Mouse (Mus musculus) ovary, adult 18-20 months (tissue): Measurements from ENCODE around the gene Cep104.

Experiments used
- DNase-seq: peaks from one replicate; pipeline ENCODE4 v3.0.0; 2022; ENCODE audit warnings: low spot score, mixed read lengths

The Cep104 gene

DNA sequence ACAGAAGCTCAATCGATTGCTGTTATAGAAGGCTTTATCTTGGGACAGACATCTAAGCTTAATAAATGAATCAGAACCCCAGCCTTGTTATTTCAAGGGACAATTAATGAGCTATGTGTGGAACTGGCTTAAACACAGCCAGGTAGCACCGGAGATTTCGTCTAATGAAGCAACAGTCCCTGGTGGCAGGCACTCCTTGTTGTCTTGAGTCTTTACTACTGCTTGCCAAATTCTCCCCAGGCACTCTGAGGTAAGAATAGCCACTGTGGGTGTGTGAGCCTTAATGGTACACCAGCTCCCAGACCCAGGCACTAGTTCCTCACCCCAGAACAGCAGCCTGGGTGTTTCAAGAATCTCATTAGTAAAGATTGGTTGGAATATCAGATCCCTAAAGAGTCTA is 76.4 kb downstream of the Cep104 start:
- DNase-seq = no peak

- no peak for DNase-seq
Observed at GRCm38 (mm10) chr4:154053065-154053464, 78.1 kb downstream of the Cep104 start.

DNA sequence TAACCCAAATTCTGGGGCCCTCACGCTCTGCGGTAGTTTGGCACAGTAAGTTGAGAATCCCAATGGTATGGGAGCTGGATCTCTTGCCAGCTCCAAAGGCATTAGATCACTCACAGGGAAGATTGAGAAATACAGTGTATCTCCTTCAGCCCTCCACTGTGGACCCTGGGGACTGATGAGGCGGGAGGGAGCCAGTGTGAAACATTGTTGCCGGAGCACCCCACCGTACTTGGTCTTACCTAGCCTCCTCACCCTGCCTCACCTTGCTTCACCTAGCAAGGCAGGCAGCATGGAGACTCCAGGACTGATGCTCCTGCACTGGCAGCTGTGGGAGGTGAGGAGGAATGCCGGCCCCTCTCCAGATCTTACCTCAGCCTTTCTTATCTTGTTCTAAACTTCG is 80.5 kb downstream of the Cep104 start:
- DNase-seq = no peak

DNA sequence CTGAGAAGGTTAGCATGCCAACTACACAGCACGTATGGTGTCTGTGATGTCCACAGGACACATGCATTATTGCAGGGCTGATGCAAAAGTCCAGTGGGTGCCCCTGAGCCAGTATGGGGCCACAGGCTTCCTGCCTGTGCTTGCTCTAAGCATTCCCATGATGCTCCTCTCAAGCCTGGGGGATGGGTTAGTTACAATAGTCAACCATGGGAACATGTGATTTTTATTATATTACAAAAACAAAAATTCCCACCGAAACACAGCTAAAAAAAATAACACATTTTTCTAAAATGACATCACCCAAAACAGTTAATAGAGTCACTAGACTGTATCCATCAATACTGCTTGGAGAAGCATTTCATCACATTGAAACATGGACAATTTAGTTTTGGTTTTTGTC is 81.1 kb downstream of the Cep104 start:
- DNase-seq = no peak

DNA sequence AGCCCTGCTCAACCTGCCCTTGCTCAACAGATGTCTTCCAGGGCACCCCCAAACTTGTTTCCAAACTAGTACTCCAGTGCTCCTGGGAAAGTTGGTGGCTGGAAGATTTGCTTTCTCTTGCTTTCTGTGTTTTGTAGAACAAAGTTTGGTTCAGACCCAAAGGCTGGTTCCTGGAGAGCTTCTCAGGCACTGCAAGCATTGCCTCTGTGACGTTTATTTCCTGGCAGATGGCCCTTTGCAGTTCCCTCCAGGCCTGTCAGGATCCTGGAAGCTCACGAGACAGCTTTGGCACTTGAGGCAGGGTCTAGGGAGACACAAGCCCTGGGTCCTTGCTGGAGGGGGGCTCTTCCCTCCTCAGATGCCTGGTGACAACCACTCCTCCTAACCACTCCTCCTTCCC is 81.7 kb downstream of the Cep104 start:
- DNase-seq = no peak

- DNase-seq = no peak
Observed at GRCm38 (mm10) chr4:154057696-154058095, 82.7 kb downstream of the Cep104 start.
